Mouse (Mus musculus) central nervous system, embryonic 14 days (tissue): Measurements from ENCODE around the gene Psmb2. TPM values are rescaled to one million over a fixed set of nuclear protein-coding genes. Genes with fewer than 3 reads are reported as not detected.

Experiments
- polyA plus RNA-seq: library from polyadenylated mRNA; depleted of rRNA; stranded (reverse); fragments of >200 nt; gene quantifications from 2 replicates; pipeline ENCODE4 v1.2.3, GENCODE M21; 2012; rRNA removed

Psmb2 gene
- 235 and 239 TPM in 2 replicates for polyA plus RNA-seq

DNA sequence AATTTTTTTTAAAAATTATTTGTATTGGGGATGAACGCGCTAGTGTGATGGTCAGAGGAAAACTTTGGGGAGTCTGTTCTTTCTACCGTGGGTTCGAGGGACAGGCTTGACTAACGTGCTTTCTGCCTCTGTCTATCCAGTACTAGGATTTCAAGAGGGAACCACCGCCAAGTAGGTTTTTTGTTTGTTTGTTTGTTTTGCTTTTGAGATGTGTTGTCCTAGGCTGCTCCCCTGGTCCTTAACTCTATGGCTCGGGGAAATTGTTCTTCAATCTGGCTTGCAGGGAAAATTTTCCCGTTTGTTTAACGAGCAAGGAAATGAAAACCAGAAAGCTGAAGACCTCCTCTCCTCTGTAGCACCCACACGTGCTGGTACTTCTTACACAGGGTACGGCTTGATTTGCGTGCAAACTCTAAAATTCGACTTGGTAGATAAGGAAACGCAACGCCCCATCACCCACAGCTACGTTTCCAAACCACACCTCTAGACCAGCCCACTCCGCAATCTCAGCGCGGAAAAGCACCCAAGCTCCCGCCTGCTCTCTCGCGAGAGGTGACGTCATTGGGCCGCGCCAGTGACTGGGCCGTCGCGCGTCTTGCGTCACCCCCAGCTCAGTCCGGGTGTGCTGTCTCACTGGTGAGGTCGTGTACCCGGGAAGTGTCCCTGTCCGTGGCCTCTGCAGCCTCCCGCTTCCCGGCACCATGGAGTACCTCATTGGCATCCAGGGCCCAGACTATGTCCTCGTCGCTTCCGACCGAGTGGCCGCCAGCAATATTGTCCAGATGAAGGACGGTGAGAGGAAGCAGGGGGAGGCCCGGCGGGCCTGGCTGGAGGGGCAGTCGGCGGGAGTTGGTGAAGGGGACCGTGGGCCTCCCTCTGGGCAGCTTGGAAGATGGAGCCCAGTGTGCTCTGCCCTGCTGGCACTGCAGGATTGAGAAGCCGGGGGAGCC lies at the start of gene Psmb2:
Gene Psmb2 (plus strand): TSS at position 577 of the 950 bp plus-strand sequence.

GRCm38 (mm10) chr4:126736001-126736414 lies 58.6 kb downstream of the Psmb2 start, which contains the start of gene Tfap2e:
TSS of gene Tfap2e (minus strand) at chr4:126736240.

GRCm38 (mm10) chr4:126753268-126754230 lies 76.1 kb downstream of the Psmb2 start, which contains the start of the genes Ncdn and AU040320:
TSS of gene Ncdn (minus strand) at chr4:126753438.
TSS of gene AU040320 (plus strand) at chr4:126753544.

Other genes starting within 250 kb of the Psmb2 start
- 7.5 and 7.7 TPM in 2 replicates for gene Ago3, start 248.1 kb upstream of the Psmb2 start, polyA plus RNA-seq
- 63.5 and 72.6 TPM in 2 replicates for gene Ago1, start 209.0 kb upstream of the Psmb2 start, polyA plus RNA-seq
- gene Ago4, start 144.2 kb upstream of the Psmb2 start, polyA plus RNA-seq = 8.6 and 9.2 TPM in 2 replicates
- gene Clspn, start 120.7 kb upstream of the Psmb2 start, polyA plus RNA-seq = 13.8 and 15.9 TPM in 2 replicates
- gene 5730409E04Rik, start 67.8 kb upstream of the Psmb2 start, polyA plus RNA-seq = 11.3 and 15.1 TPM in 2 replicates
- 2.5 and 3.0 TPM in 2 replicates for gene Tfap2e, start 58.6 kb downstream of the Psmb2 start, polyA plus RNA-seq
- 79.2 and 81.1 TPM in 2 replicates for gene Ncdn, start 75.8 kb downstream of the Psmb2 start, polyA plus RNA-seq
- 38.5 and 39.5 TPM in 2 replicates for gene AU040320, start 75.9 kb downstream of the Psmb2 start, polyA plus RNA-seq